27 mouse cellular contexts compared by ENCODE assay signal in genomic region chr16:19200977-19201376, GRCm38 (mm10).
"Had no signal": no experiment of that assay in that cellular context is flagged by ENCODE, and none has a peak within 500 bp of the region (broad histone marks: within the 10 kb centered on the region; RNA-seq: fewer than 3 reads in every experiment).

No protein-coding gene starts in this region.

- ATAC-seq: forebrain, embryonic 13.5 days; forebrain, embryonic 14.5 days; forebrain, embryonic 15.5 days; forebrain, embryonic 16.5 days; forebrain, postnatal 0 days had no signal

- H3K4me1 ChIP-seq: embryonic facial prominence, embryonic 10.5 days; embryonic facial prominence, embryonic 12.5 days; embryonic facial prominence, embryonic 13.5 days; embryonic facial prominence, embryonic 15.5 days; forebrain, embryonic 10.5 days; forebrain, embryonic 12.5 days; forebrain, embryonic 13.5 days; forebrain, embryonic 15.5 days had no signal

- H3K27ac ChIP-seq: embryonic facial prominence, embryonic 10.5 days; embryonic facial prominence, embryonic 12.5 days; embryonic facial prominence, embryonic 13.5 days; embryonic facial prominence, embryonic 15.5 days; forebrain, embryonic 10.5 days; forebrain, embryonic 12.5 days; forebrain, embryonic 13.5 days; forebrain, embryonic 15.5 days; gastrocnemius, adult 2 months; heart, adult 2 months had no signal

- H3K9ac ChIP-seq: embryonic facial prominence, embryonic 12.5 days; embryonic facial prominence, embryonic 13.5 days; embryonic facial prominence, embryonic 15.5 days; forebrain, embryonic 12.5 days; forebrain, embryonic 13.5 days; forebrain, embryonic 15.5 days; forebrain, postnatal 0 days had no signal

- H3K36me3 ChIP-seq: embryonic facial prominence, embryonic 10.5 days; embryonic facial prominence, embryonic 12.5 days; embryonic facial prominence, embryonic 13.5 days; embryonic facial prominence, embryonic 15.5 days; forebrain, embryonic 10.5 days; forebrain, embryonic 12.5 days; forebrain, embryonic 15.5 days had no signal

- H3K4me3 ChIP-seq: embryonic facial prominence, embryonic 10.5 days; embryonic facial prominence, embryonic 12.5 days; embryonic facial prominence, embryonic 13.5 days; embryonic facial prominence, embryonic 15.5 days; erythroblast, embryonic 14.5 days; forebrain, embryonic 10.5 days; forebrain, embryonic 12.5 days; forebrain, embryonic 13.5 days; forebrain, embryonic 15.5 days; gastrocnemius, adult 2 months; heart, adult 2 months had no signal

- H3K9me3 ChIP-seq: embryonic facial prominence, embryonic 12.5 days; embryonic facial prominence, embryonic 13.5 days; embryonic facial prominence, embryonic 15.5 days; forebrain, embryonic 12.5 days; forebrain, embryonic 15.5 days had no signal

- DNase-seq: cerebellum, adult 9-10 months; cerebellum, adult 9-11 months; cerebellum, postnatal 10 days; cerebellum, postnatal 14 days; cerebellum, postnatal 25 days; cerebellum, postnatal 36 days; embryo, embryonic 11 days; forebrain, postnatal 0 days; gastrocnemius, adult 2 months; gastrocnemius, postnatal 10 days; gastrocnemius, postnatal 14 days; gastrocnemius, postnatal 25 days; gastrocnemius, postnatal 36 days; heart, adult 11 months; heart, adult 18-20 months; heart, adult 2 months had no signal

- H3K4me2 ChIP-seq: embryonic facial prominence, embryonic 12.5 days; embryonic facial prominence, embryonic 13.5 days; embryonic facial prominence, embryonic 15.5 days; forebrain, embryonic 12.5 days; forebrain, embryonic 13.5 days; forebrain, embryonic 15.5 days had no signal

- H3K27me3 ChIP-seq: embryonic facial prominence, embryonic 12.5 days; embryonic facial prominence, embryonic 13.5 days; embryonic facial prominence, embryonic 15.5 days; forebrain, embryonic 12.5 days; forebrain, embryonic 13.5 days; forebrain, embryonic 15.5 days had no signal
